Mouse (Mus musculus) cortical plate, adult 2 months (tissue): ENCODE data around the gene Bptf. TPM values are rescaled to one million over a fixed set of nuclear protein-coding genes. Genes with fewer than 3 reads are reported as not detected.

Experiments
- H3K27ac ChIP-seq: fragments of 200-500 bp; 2 replicates; pipeline ENCODE4 v1.5.1; 2012; ENCODE audit warnings: low read length, control low read depth, inconsistent platforms; ENCODE audit not compliant: insufficient read depth
- H3K4me1 ChIP-seq: fragments of 200-500 bp; 2 replicates; pipeline ENCODE4 v1.6.1; 2011; ENCODE audit warnings: low read length; ENCODE audit not compliant: control insufficient read depth, insufficient read depth
- H3K4me3 ChIP-seq: fragments of 200-500 bp; 2 replicates; pipeline ENCODE4 v1.5.1; 2011; ENCODE audit warnings: mild to moderate bottlenecking, low read length, control low read depth; ENCODE audit not compliant: insufficient read depth
- CTCF ChIP-seq: fragments of 200-500 bp; IDR thresholded peaks from 2 replicates; pipeline ENCODE4 v1.5.1; 2011; ENCODE audit warnings: mild to moderate bottlenecking, control low read depth, low read length; ENCODE audit not compliant: insufficient read depth; ENCODE audit errors: extremely low read depth
- POLR2A ChIP-seq: fragments of 200-500 bp; IDR thresholded peaks from 2 replicates; pipeline ENCODE4 v1.6.1; 2011; ENCODE audit warnings: mild to moderate bottlenecking, low read length, control low read depth; ENCODE audit not compliant: insufficient read depth; ENCODE audit errors: extremely low read depth
- polyA plus RNA-seq: library from polyadenylated mRNA; depleted of rRNA; stranded (reverse); fragments of >200 nt; gene quantifications from 2 replicates; pipeline ENCODE4 v1.2.3, GENCODE M21; 2012

The Bptf gene
- polyA plus RNA-seq, 1 experiment, result 36.5 TPM

GRCm38 (mm10) chr11:107034085-107034810, 97.7 kb downstream of the Bptf start:
- Histone ChIP-seq H3K4me3 (no peak overlapping the region), H3K27ac (no peak overlapping the region), H3K4me1 (no peaks in the 10 kb centered on the region)
- TF ChIP-seq POLR2A, result no peak
- no peak for TF ChIP-seq CTCF

GRCm38 (mm10) chr11:107031635-107032034, 100.3 kb downstream of the Bptf start:
- Histone ChIP-seq H3K27ac (no peak overlapping the region), H3K4me3 (no peak overlapping the region), H3K4me1 (no peaks in the 10 kb centered on the region)
- TF ChIP-seq CTCF, result no peak
- TF ChIP-seq POLR2A, result no peak

GRCm38 (mm10) chr11:107029536-107029935, 102.4 kb downstream of the Bptf start:
- no peak overlapping the region for H3K27ac ChIP-seq
- TF ChIP-seq POLR2A (no peak), CTCF (no peak)
- H3K4me1 ChIP-seq, result peaks cover 1% of the 10 kb centered on the region; the same call in 1 of the 2 replicates
- no peak overlapping the region for H3K4me3 ChIP-seq

- H3K4me1 ChIP-seq, result peaks cover 1% of the 10 kb centered on the region; the same call in 1 of the 2 replicates
- H3K27ac ChIP-seq, result no peak overlapping the region
- H3K4me3 ChIP-seq, result peak overlapping the region; percentile 37; the same call in 1 of the 2 replicates
- TF ChIP-seq CTCF, result no peak
- TF ChIP-seq POLR2A, result no peak
Measured at GRCm38 (mm10) chr11:107028754-107029153, 103.2 kb downstream of the Bptf start.

GRCm38 (mm10) chr11:107028275-107028618, 103.7 kb downstream of the Bptf start:
- Histone ChIP-seq H3K4me3 (peak overlapping the region; percentile 37), H3K27ac (0 out of 2 replicates have a peak overlapping the region, but pooled peaks have one; percentile 8), H3K4me1 (peaks cover 1% of the 10 kb centered on the region; the same call in 1 of the 2 replicates)
- TF ChIP-seq POLR2A, result no peak
- no peak for TF ChIP-seq CTCF

GRCm38 (mm10) chr11:107027431-107028274, 104.3 kb downstream of the Bptf start:
- Histone ChIP-seq H3K4me3 (peak overlapping the region; percentile 37), H3K27ac (peak overlapping the region; percentile 52; the same call in 1 of the 2 replicates), H3K4me1 (peaks cover 1% of the 10 kb centered on the region; the same call in 1 of the 2 replicates)
- TF ChIP-seq POLR2A (peak; percentile 43; the same call in 1 of the 2 replicates), CTCF (no peak)

GRCm38 (mm10) chr11:107026554-107027430, 105.1 kb downstream of the Bptf start:
- no peak overlapping the region for H3K27ac ChIP-seq
- H3K4me3 ChIP-seq, result peak overlapping the region; percentile 37; the same call in 1 of the 2 replicates

GRCm38 (mm10) chr11:107025411-107026321, 106.3 kb downstream of the Bptf start, which contains the start of gene 1810010H24Rik:
Gene 1810010H24Rik, plus strand, starts transcription at chr11:107025681.
- TF ChIP-seq POLR2A, result no peak
- TF ChIP-seq CTCF, result no peak
- Histone ChIP-seq H3K4me1 (peaks cover 1% of the 10 kb centered on the region; the same call in 1 of the 2 replicates), H3K4me3 (peak within 1 kb of the TSS; percentile 31), H3K27ac (no peak within 1 kb of the TSS)

More at GRCm38 (mm10) chr11:107026554-107027430, 105.1 kb downstream of the Bptf start:
- TF ChIP-seq CTCF (no peak), POLR2A (no peak)
- H3K4me1 ChIP-seq, result peaks cover 1% of the 10 kb centered on the region; the same call in 1 of the 2 replicates
